Mouse (Mus musculus): ENCODE measurements at regions not wholly inside any gene's neighbourhood (a gene's known extent, or its start where the extent isn't known, plus 50 kb on each side); places are given as distances from the start of the nearest gene placed in this dataset.

DNA sequence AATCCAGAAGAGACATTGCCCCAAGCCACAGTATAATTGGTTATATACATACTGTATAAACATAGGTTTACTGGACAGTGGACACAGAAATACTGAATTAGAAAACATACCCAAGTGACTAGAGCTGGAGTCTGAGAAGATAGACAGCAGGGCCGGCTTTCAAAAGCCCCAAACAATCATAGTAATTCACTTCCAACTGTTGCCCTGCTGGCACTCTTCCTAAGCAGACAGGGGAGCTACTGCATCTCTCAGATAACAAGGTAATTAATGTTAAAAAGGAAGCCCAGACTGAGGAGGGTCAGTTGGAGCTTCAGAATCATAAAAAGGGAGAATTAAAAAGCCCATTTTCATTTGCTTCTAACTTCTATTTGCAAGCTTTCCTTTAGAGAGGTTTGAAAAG lies 764.5 kb downstream of the Vgll3 start:
- no peak overlapping the region for H3K4me2 ChIP-seq (replicated peaks)
- 0 out of 2 replicates have a peak, but pooled peaks cover 4% of the 10 kb centered on the region for H3K4me1 ChIP-seq (replicated peaks)
- ATAC-seq: peak; percentile 48
- no peak overlapping the region for H3K27ac ChIP-seq
- 32% methylated on average over 1 of the region's 1 CpGs for WGBS
- no peak overlapping the region for H3K4me3 ChIP-seq (replicated peaks)
- no peaks in the 10 kb centered on the region for H3K27me3 ChIP-seq
- H3K36me3 ChIP-seq: no peaks in the 10 kb centered on the region
- H3K9me3 ChIP-seq: no peaks in the 10 kb centered on the region
- H3K9ac ChIP-seq (replicated peaks): no peak overlapping the region

DNA sequence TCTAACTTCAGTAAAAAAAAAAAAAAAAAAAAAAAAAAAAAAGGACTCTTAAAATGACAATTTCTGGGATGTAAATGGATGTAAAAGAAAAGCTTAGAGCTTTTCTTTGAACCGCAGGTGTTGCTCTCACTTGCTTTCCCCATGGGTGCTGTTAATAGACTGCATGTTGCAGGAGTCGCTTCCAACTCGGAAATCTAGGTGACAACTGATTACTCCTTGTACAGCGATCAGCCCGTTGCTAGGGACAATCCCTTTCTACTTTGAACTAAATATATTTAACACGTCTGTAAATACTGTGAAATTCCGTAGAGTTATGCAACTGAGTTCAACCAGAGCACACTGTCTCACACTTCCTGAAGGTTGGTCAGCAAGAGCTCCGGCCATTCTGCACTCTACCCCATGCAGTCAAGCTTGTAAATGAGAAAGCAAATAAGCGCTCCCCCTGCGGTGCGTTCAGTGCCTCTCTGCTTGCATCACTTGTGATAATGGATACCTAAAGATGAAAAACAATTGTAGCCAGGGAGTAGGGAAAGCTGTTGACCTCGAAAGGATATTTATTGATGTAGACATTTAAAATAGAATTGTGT lies 770.7 kb downstream of the Vgll3 start:
- Histone ChIP-seq H3K27ac (no peak overlapping the region), H3K4me3 (replicated peaks) (peak overlapping the region; percentile 20), H3K4me1 (replicated peaks) (peaks cover 11% of the 10 kb centered on the region), H3K27me3 (no peaks in the 10 kb centered on the region), H3K9me3 (no peaks in the 10 kb centered on the region), H3K9ac (replicated peaks) (no peak overlapping the region), H3K4me2 (replicated peaks) (peak overlapping the region; percentile 49), H3K36me3 (no peaks in the 10 kb centered on the region)
- 7% methylated on average over 12 of the region's 12 CpGs for WGBS
- peak; percentile 73 for ATAC-seq

DNA sequence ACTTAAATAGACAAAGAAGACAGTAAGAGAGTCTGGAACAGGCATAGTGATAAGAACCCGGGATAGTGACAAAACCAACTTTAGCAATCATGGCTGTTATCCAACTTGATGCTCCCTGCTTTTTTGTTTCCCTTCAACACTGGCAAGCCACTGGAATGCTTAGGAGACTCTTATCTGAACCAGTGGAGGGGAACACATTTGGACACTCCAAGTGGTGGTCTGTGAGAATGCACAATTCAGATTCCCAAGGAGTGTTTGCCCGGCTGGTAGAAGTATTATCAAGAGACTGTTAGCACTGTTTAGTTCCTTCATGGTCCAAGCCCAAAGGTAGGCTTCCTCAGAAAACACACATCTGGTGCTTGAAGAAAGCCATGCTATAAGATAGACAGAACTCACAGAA lies 787.2 kb downstream of the Vgll3 start:
- no peaks in the 10 kb centered on the region for H3K27me3 ChIP-seq
- H3K9me3 ChIP-seq: no peaks in the 10 kb centered on the region
- WGBS: 52% methylated on average over 2 of the region's 2 CpGs
- H3K27ac ChIP-seq: no peak overlapping the region
- H3K4me2 ChIP-seq (replicated peaks): no peak overlapping the region
- H3K36me3 ChIP-seq: no peaks in the 10 kb centered on the region
- H3K4me1 ChIP-seq (replicated peaks): no peaks in the 10 kb centered on the region
- no peak overlapping the region for H3K9ac ChIP-seq (replicated peaks)
- ATAC-seq: no peak
- H3K4me3 ChIP-seq (replicated peaks): no peak overlapping the region

DNA sequence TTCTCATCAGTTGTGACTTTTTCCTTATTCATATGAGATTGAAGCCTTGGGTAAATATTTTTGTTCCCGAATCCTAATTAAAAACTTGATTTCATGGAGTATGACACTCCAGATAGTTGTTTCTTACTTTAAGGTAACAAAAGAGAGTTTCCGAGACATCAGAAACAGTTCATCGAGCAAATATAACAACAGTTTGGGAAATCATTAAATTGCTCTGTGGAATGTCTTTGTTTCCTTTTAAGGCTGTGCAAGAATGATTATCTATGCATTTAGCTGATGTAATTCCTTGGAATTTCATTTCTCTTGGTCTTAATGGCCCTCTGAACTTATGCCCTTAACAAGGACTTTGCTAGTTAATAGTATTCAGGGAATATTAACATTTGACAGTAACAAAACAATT lies 787.6 kb downstream of the Vgll3 start:
- Histone ChIP-seq H3K27ac (no peak overlapping the region), H3K9ac (replicated peaks) (no peak overlapping the region), H3K9me3 (no peaks in the 10 kb centered on the region), H3K4me1 (replicated peaks) (no peaks in the 10 kb centered on the region), H3K4me2 (replicated peaks) (no peak overlapping the region), H3K36me3 (no peaks in the 10 kb centered on the region), H3K27me3 (no peaks in the 10 kb centered on the region), H3K4me3 (replicated peaks) (no peak overlapping the region)
- 61% methylated on average over 3 of the region's 3 CpGs for WGBS
- ATAC-seq: no peak

DNA sequence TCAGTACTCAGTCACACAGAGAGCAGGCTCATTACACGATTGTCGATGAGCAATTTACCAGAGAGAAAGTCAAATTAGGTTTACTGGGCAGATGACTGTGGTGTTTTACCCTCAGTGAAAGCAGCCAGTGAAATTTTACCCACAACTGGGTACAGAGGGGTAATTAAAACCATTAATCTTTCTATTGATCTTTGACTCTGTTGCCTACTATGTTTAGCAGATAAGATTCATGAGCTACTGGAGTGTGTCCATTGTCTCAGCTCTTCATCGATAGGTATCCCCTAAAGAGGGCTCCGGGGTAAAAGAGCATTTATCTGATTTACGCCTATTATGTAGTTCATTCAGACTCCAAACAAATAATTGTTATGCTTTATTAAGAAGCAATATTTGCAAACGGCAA lies 788.8 kb downstream of the Vgll3 start:
- no peaks in the 10 kb centered on the region for H3K4me1 ChIP-seq (replicated peaks)
- ATAC-seq: no peak
- no peak overlapping the region for H3K27ac ChIP-seq
- H3K4me3 ChIP-seq (replicated peaks): no peak overlapping the region
- H3K9me3 ChIP-seq: no peaks in the 10 kb centered on the region
- H3K4me2 ChIP-seq (replicated peaks): no peak overlapping the region
- H3K9ac ChIP-seq (replicated peaks): no peak overlapping the region
- WGBS: 42% methylated on average over 6 of the region's 6 CpGs
- H3K36me3 ChIP-seq: no peaks in the 10 kb centered on the region
- H3K27me3 ChIP-seq: no peaks in the 10 kb centered on the region
